Mouse (Mus musculus) forebrain, embryonic 15.5 days (tissue): Measurements from ENCODE around the gene Fbxo34. TPM values are rescaled to one million over a fixed set of nuclear protein-coding genes. Genes with fewer than 3 reads are reported as not detected.

ENCODE experiments used
- ATAC-seq: fragments of 200-750 bp; cut with Nextera tagmentation; replicated peaks from 2 replicates; pipeline ENCODE4 v1.8.0; 2017; ENCODE audit warnings: mild to moderate bottlenecking, moderate TSS enrichment, moderate library complexity
- H3K27ac ChIP-seq: fragments of 300-500 bp; sonication (generic); replicated peaks from 2 replicates; pipeline ENCODE4 v1.5.1; 2015; ENCODE audit warnings: mild to moderate bottlenecking, inconsistent platforms
- H3K27me3 ChIP-seq: fragments of 300-500 bp; sonication (generic); 2 replicates; pipeline ENCODE4 v1.6.1; 2015; ENCODE audit warnings: inconsistent platforms
- H3K36me3 ChIP-seq: fragments of 300-500 bp; sonication (generic); 2 replicates; pipeline ENCODE4 v1.6.1; 2015; ENCODE audit warnings: mild to moderate bottlenecking, inconsistent platforms
- H3K4me1 ChIP-seq: fragments of 300-500 bp; sonication (generic); 2 replicates; pipeline ENCODE4 v1.6.1; 2015; ENCODE audit warnings: inconsistent platforms
- H3K4me2 ChIP-seq: fragments of 300-500 bp; sonication (generic); replicated peaks from 2 replicates; pipeline ENCODE4 v1.6.1; 2015; ENCODE audit warnings: mild to moderate bottlenecking, inconsistent platforms
- H3K4me3 ChIP-seq: fragments of 300-500 bp; sonication (generic); 2 replicates; pipeline ENCODE4 v1.5.1; 2015; ENCODE audit warnings: mild to moderate bottlenecking, inconsistent platforms
- H3K9ac ChIP-seq: fragments of 300-500 bp; sonication (generic); replicated peaks from 2 replicates; pipeline ENCODE4 v1.6.1; 2015; ENCODE audit warnings: mild to moderate bottlenecking, inconsistent platforms
- H3K9me3 ChIP-seq: fragments of 300-500 bp; sonication (generic); 2 replicates; pipeline ENCODE4 v1.6.1; 2016; ENCODE audit warnings: inconsistent platforms
- WGBS: fragments of 180-500 bp; shearing (Covaris S2); methylation state at CpG from one replicate; pipeline ENCODE4 v1.1.7; 2015; ENCODE audit warnings: mixed read lengths; 5-methylcytosine and 5-hydroxymethylcytosine counted together
- polyA plus RNA-seq: library from polyadenylated mRNA; unstranded; fragments of >200 nt; fragmentation: Nextera tagmentation; extraction: Ambion mirVana; gene quantifications from 2 replicates; pipeline ENCODE4 v1.2.1, GENCODE M21; 2015

The Fbxo34 gene
- polyA plus RNA-seq, 1 experiment from 2014 or later: 22.5 TPM

DNA sequence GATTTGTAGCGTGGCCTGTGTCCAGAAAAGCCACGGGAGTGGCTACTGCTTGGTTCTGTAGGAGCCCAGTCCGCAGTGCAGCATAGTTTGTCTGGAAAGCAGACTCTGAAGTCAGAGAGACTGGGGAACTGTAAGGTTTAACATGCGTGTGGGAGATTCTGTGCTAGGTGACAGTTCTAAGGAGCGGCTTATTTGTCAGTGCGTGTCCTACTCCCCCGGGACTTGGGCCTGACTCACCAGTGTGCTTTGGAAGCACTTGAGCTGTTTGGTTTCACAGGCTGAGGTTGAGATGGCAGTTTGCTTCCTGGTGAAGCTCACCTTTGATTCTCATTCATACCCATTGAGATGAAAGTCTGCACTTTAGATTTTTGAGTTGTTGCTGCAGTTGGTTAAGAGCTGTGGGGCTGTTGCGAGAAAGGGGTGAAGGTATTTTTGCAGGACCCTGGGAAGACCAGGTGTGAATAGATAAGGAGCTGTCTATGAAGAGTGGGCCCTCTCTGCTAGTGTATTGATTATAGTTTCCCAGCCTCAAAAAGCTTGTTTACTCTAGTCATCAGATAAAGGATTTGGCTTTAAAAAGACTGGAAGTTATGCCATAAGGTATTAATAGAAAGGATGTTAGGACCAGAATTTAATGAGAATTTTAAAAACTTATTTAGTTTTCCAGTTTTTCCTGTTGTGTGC, 24.5 kb downstream of the Fbxo34 start:
- no peak overlapping the region for H3K9ac ChIP-seq
- no peaks in the 10 kb centered on the region for H3K9me3 ChIP-seq
- H3K36me3 ChIP-seq: no peaks in the 10 kb centered on the region
- no peak overlapping the region for H3K27ac ChIP-seq
- H3K4me1 ChIP-seq: peaks cover 8% of the 10 kb centered on the region
- H3K4me2 ChIP-seq: no peak overlapping the region
- WGBS: 94% methylated on average over 8 of the region's 8 CpGs
- H3K4me3 ChIP-seq: no peak overlapping the region
- ATAC-seq: no peak
- no peaks in the 10 kb centered on the region for H3K27me3 ChIP-seq

DNA sequence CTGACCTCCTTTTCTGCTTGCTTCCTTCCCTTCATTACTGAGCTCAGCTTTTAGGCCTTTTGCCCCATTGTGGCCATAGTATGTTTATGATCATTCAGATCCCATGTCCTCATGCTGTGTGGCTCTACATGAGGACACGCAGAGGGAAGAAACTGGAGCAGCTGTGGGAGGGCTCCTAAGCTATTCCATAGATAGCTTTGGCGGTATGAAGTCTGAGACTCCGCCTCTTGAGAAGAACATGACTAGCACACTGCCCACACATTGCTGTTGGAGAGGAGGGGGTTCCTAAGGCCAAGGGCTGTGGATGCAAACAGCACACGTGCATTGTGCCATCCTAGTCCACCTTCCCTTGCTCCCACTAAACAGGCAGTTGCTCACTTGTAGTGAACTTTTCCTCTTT, 26.0 kb downstream of the Fbxo34 start:
- no peak overlapping the region for H3K9ac ChIP-seq
- no peaks in the 10 kb centered on the region for H3K9me3 ChIP-seq
- WGBS: 91% methylated on average over 4 of the region's 4 CpGs
- peaks cover 8% of the 10 kb centered on the region for H3K4me1 ChIP-seq
- no peak overlapping the region for H3K4me2 ChIP-seq
- no peaks in the 10 kb centered on the region for H3K27me3 ChIP-seq
- no peak overlapping the region for H3K27ac ChIP-seq
- ATAC-seq: no peak
- no peaks in the 10 kb centered on the region for H3K36me3 ChIP-seq
- no peak overlapping the region for H3K4me3 ChIP-seq

DNA sequence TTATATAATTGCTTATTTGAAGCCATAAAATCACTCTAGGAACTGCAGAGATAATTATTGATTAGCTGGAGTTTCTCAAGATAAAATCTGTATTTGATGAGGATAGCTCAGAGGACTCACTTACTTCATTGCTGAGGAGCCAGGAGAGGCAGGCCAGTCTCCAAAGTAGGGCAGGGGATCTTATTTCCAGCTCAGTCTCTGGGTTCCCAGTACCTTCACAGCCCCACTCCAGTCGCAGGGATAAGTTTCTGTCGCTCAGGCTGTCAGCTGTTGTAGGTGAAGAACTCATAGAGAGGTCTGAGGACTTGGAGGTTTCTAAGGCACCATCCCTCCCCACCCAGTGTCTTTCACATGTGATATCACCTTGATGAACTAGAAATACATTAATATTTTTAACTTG, 27.5 kb downstream of the Fbxo34 start:
- H3K9me3 ChIP-seq: no peaks in the 10 kb centered on the region
- no peaks in the 10 kb centered on the region for H3K36me3 ChIP-seq
- ATAC-seq: no peak
- no peak overlapping the region for H3K4me2 ChIP-seq
- no peak overlapping the region for H3K27ac ChIP-seq
- no peak overlapping the region for H3K4me3 ChIP-seq
- H3K9ac ChIP-seq: no peak overlapping the region
- 88% methylated on average over 2 of the region's 2 CpGs for WGBS
- peaks cover 8% of the 10 kb centered on the region for H3K4me1 ChIP-seq
- H3K27me3 ChIP-seq: no peaks in the 10 kb centered on the region

DNA sequence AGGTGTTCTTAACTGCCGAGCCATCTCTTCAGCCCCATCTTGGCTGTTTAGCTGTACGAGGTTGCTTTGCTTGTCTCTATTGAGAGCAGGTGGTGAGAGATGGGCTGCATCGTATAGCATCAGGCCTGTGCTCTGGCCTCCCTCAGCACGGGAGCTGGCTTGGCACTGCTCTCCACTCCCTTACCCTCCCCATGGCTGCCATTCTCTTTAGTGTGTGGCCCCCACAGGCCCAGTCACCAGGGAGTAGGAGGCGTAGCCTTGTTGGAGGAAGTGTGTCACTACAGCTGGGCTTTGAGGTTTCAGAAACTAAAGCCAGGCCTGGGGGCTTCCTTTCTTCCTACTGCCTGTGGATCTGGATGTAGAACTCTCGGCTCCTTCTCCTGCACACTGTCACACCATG, 32.0 kb downstream of the Fbxo34 start:
- no peak overlapping the region for H3K4me3 ChIP-seq
- no peak overlapping the region for H3K27ac ChIP-seq
- H3K4me1 ChIP-seq: no peaks in the 10 kb centered on the region
- no peak overlapping the region for H3K9ac ChIP-seq
- no peaks in the 10 kb centered on the region for H3K36me3 ChIP-seq
- no peaks in the 10 kb centered on the region for H3K27me3 ChIP-seq
- H3K4me2 ChIP-seq: no peak overlapping the region
- ATAC-seq: no peak
- WGBS: 91% methylated on average over 6 of the region's 6 CpGs
- no peaks in the 10 kb centered on the region for H3K9me3 ChIP-seq

DNA sequence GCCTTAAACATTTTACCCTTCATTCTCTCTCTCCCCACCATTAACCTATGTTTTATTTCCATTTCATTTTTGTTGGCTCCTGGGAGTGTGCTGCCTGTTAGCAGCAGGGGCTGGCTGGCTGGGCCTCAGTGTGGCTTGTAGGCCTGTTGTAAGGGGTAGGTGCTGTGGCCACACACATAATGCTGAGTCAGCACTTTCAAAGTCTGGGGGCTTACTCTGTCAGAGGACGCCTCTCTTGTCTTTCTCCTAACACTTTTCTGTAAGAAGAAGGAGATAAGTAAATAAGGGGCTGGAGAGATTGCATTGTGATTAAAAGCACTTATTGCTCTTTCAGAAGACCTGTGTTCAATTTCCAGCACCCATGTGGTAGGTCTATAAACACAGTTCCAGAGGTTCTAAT, 32.9 kb downstream of the Fbxo34 start:
- H3K27ac ChIP-seq: no peak overlapping the region
- WGBS: 83% methylated on average over 1 of the region's 1 CpGs
- H3K4me1 ChIP-seq: no peaks in the 10 kb centered on the region
- H3K9ac ChIP-seq: no peak overlapping the region
- H3K9me3 ChIP-seq: no peaks in the 10 kb centered on the region
- H3K27me3 ChIP-seq: no peaks in the 10 kb centered on the region
- no peak overlapping the region for H3K4me2 ChIP-seq
- no peak for ATAC-seq
- no peak overlapping the region for H3K4me3 ChIP-seq
- no peaks in the 10 kb centered on the region for H3K36me3 ChIP-seq

DNA sequence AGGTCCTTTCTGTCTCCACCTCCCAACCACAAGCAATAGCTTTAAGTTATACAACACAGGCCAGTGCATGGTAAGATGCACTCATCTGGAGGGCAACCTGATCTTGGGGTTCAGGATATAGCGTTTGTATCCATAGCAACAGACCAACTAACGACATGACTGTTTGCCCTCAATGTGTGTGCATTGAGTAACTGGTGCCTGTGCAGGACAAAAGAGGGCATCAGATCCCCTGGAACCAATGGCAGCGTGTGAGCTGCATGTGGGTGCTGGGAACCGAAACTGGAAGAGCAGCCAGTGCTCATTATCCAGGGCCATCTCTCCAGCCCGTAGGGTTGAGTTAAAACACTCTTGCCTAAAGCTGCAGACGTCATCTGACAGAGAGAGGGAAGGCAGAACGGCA, 38.5 kb downstream of the Fbxo34 start:
- peaks cover 12% of the 10 kb centered on the region for H3K4me1 ChIP-seq
- H3K9me3 ChIP-seq: no peaks in the 10 kb centered on the region
- no peak overlapping the region for H3K9ac ChIP-seq
- no peak overlapping the region for H3K4me3 ChIP-seq
- 0 out of 2 replicates have a peak, but pooled peaks have one; percentile 19 for ATAC-seq
- H3K36me3 ChIP-seq: no peaks in the 10 kb centered on the region
- no peak overlapping the region for H3K27ac ChIP-seq
- H3K27me3 ChIP-seq: no peaks in the 10 kb centered on the region
- 26% methylated on average over 7 of the region's 7 CpGs for WGBS
- no peak overlapping the region for H3K4me2 ChIP-seq

DNA sequence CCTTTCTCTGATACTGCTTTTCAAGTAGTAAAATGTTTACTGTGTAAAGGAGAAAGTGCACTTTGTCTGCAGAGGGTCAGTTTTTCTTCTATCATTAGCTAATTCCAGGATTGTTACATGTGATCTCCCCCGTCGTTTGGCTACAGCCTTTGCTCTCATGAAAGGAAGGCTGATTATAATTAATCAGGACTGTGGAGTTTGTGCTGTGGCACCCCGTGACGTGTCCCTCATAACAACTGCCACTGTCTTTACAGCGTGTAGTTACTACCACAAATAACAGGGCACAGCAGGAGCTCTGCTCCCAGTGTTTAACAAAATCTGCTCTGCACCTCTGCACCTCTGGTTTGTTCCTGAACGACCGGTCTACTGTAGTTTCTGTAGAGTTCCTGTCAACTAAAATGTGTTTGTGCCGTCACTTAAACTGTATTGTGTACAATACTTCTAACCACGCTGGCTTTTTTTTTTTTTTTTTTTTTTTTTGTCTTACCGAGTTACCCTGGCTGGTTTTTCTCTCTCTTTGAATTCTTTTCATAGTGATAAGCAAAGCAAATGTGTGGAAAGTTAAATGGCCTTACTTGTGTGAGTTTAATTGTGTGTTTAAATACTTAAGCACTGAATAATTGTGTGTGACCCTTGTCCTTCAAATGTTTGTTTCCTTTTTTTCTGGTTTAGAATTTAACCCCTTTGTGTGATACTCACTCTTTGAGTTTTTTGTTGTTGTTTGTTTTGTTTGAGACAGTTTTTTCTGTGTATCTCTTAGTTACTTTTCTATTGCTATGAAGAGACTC, 39.3 kb downstream of the Fbxo34 start:
- Histone ChIP-seq H3K9me3 (no peaks in the 10 kb centered on the region), H3K9ac (no peak overlapping the region), H3K4me2 (no peak overlapping the region; the same call in 1 of the 2 replicates), H3K27me3 (no peaks in the 10 kb centered on the region), H3K36me3 (no peaks in the 10 kb centered on the region), H3K4me1 (peaks cover 12% of the 10 kb centered on the region), H3K27ac (no peak overlapping the region), H3K4me3 (no peak overlapping the region)
- ATAC-seq: 0 out of 2 replicates have a peak, but pooled peaks have one; percentile 35
- WGBS: 3% methylated on average over 10 of the region's 10 CpGs

DNA sequence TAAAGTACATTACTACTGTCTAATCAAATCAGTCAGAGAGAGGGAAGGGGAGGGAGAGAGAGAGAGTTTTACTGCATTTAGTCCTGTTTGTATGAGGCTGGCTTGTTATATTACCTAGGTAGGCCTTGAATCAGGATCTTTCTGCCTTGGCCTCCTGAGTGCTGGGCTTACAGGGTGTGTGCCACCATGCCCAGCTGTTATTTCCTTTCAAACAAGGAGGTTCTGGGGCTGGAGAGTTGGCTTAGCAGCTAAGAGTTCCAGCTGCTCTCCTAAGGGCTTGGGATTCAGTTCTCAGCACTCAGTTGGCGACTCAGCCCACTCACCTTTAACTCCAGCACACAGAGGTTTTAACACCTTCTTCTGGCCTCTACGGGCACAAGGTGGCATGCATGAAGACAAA, 40.5 kb downstream of the Fbxo34 start:
- no peak overlapping the region for H3K4me2 ChIP-seq
- H3K9me3 ChIP-seq: no peaks in the 10 kb centered on the region
- ATAC-seq: no peak
- H3K27me3 ChIP-seq: no peaks in the 10 kb centered on the region
- H3K27ac ChIP-seq: no peak overlapping the region
- peaks cover 12% of the 10 kb centered on the region for H3K4me1 ChIP-seq
- no peak overlapping the region for H3K9ac ChIP-seq
- no peaks in the 10 kb centered on the region for H3K36me3 ChIP-seq
- no peak overlapping the region for H3K4me3 ChIP-seq
- 88% methylated on average over 2 of the region's 2 CpGs for WGBS

DNA sequence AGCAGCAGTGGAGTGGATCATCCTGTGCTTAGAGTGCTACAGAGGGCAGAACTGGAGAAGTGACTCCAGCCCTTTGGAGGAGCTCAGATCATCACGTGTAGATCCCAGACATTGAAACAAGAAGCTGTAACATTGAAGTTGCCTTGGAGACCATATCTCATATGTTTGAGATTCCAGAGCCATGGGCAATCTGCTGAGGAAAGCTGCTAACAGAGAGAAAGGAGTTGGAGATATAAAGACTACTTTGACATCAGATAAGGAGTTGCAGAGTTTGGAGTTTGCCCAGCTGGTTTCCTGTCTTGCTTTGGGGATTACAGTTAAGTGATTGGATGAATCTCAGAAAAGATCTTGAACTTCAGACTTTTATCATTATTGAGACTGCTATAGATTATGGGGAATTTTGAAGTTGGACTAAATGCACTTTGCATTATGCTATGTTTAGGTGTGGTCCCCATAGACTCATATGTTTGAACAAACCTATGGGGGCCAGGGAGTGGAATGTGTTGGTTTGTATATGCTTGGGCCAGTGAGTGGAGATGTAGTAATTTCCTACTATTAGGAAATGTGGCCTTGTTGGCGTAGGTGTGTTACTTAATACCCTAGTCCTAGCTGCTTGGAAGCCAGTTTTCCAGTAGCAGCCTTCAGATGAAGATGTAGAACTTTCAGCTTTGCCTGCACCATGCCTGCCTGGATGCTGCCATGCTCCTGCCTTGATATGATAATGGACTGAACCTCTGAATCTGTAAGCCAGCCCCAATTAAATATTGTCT, 43.6 kb downstream of the Fbxo34 start:
- Histone ChIP-seq H3K4me1 (peaks cover 9% of the 10 kb centered on the region), H3K27me3 (no peaks in the 10 kb centered on the region), H3K36me3 (no peaks in the 10 kb centered on the region), H3K4me3 (no peak overlapping the region), H3K4me2 (no peak overlapping the region), H3K27ac (no peak overlapping the region), H3K9me3 (no peaks in the 10 kb centered on the region), H3K9ac (no peak overlapping the region)
- no peak for ATAC-seq
- WGBS: 96% methylated on average over 2 of the region's 2 CpGs

DNA sequence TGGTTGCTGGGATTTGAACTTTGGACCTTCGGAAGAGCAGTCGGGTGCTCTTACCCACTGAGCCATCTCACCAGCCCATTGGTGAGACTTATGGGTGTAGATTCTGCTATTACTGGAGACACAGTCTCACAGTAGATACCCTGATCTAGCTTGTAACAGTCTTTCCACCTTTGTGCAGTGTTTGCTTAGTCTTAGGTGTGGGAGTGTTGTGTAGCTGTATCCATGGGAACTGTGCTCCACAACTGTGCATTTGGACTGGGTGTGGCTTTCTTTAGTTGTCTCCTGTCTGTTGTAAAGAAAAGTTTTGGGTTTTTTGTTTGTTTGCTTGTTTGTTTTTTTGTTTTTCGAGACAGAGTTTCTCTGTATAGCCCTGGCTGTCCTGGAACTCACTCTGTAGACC, 45.7 kb downstream of the Fbxo34 start:
- H3K4me2 ChIP-seq: no peak overlapping the region
- no peak overlapping the region for H3K9ac ChIP-seq
- no peak overlapping the region for H3K27ac ChIP-seq
- no peak for ATAC-seq
- no peaks in the 10 kb centered on the region for H3K4me1 ChIP-seq
- 98% methylated on average over 3 of the region's 3 CpGs for WGBS
- H3K36me3 ChIP-seq: no peaks in the 10 kb centered on the region
- H3K4me3 ChIP-seq: no peak overlapping the region
- no peaks in the 10 kb centered on the region for H3K27me3 ChIP-seq
- H3K9me3 ChIP-seq: no peaks in the 10 kb centered on the region

DNA sequence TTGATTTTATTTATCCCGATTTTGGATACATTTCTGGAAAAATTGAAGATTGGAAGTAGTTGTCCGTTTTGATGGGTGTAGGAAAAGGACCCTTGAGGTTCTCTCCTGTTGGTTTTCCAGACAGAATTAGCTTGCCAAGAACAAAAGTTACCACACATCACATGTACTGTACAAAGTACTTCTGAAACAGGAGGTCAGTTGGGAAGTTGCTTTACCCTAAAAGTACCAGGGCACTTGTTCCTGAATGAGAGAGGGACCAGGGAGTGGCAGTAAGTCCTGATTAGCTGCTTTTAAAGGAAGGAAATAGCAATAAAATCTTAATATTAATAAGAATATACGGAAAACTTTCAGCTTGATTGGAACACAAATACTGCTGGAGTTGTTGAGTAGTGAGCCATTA, 46.9 kb downstream of the Fbxo34 start:
- Histone ChIP-seq H3K27ac (no peak overlapping the region), H3K9me3 (no peaks in the 10 kb centered on the region), H3K4me2 (no peak overlapping the region), H3K4me1 (no peaks in the 10 kb centered on the region), H3K9ac (no peak overlapping the region), H3K36me3 (no peaks in the 10 kb centered on the region), H3K4me3 (no peak overlapping the region), H3K27me3 (no peaks in the 10 kb centered on the region)
- 82% methylated on average over 3 of the region's 3 CpGs for WGBS
- no peak for ATAC-seq

DNA sequence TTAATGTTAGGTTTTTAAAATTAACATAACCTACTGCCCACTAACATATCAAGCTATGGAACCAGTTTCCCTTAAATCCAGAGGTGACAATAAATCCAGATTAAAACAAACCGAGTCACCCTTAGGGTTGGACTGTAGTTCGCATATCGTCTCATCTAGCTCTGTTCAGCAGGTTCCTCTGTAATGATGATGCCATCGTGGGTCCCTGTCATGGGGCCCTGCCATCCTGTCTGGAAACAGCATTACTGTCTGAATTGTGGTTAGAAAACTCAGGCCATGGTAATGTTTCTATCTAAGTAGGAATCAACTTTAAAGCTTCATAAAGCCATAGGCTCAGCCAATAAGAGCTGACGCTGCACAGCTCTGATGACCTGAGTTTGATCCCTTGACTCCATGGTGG, 48.4 kb downstream of the Fbxo34 start:
- Histone ChIP-seq H3K4me1 (no peaks in the 10 kb centered on the region), H3K9me3 (no peaks in the 10 kb centered on the region), H3K9ac (no peak overlapping the region), H3K36me3 (no peaks in the 10 kb centered on the region), H3K4me3 (no peak overlapping the region), H3K27ac (no peak overlapping the region), H3K4me2 (no peak overlapping the region), H3K27me3 (no peaks in the 10 kb centered on the region)
- ATAC-seq: no peak
- 58% methylated on average over 5 of the region's 5 CpGs for whole genome bisulfite sequencing
